Mouse (Mus musculus) CH12.LX (cell line): ENCODE measurements around the gene Aspscr1.

ENCODE experiments used
- CTCF ChIP-seq, 2 experiments: IDR thresholded peaks in 1 of 2; conservative IDR thresholded peaks in 1 of 2; 2 replicates each; pipeline ENCODE4 v1.5.1; 2011 to 2012; ENCODE audit warnings: low read depth in 2 of 2, low read length in 2 of 2, improper control_type of control experiment in 1 of 2, inconsistent platforms in 1 of 2, mild to moderate bottlenecking in 1 of 2, moderate library complexity in 1 of 2
- ELF1 ChIP-seq: IDR thresholded peaks from 2 replicates; pipeline ENCODE4 v1.6.1; 2014; ENCODE audit warnings: low read depth, mild to moderate bottlenecking, inconsistent platforms, low read length, improper control_type of control experiment
- EP300 ChIP-seq: IDR thresholded peaks from 2 replicates; pipeline ENCODE4 v1.6.1; 2011; ENCODE audit warnings: low read length, improper control_type of control experiment
- HCFC1 ChIP-seq: IDR thresholded peaks from 2 replicates; pipeline ENCODE4 v1.6.1; 2012; ENCODE audit warnings: low read depth, mild to moderate bottlenecking, inconsistent platforms, low read length, improper control_type of control experiment
- MAFK ChIP-seq: IDR thresholded peaks from 2 replicates; pipeline ENCODE4 v1.6.1; 2011; ENCODE audit warnings: low read length, improper control_type of control experiment; ENCODE audit not compliant: insufficient replicate concordance
- MEF2A ChIP-seq: IDR thresholded peaks from 2 replicates; pipeline ENCODE4 v1.6.1; 2014; ENCODE audit warnings: low read depth, mild to moderate bottlenecking, inconsistent platforms, low read length, improper control_type of control experiment, borderline replicate concordance
- NELFE ChIP-seq: IDR thresholded peaks from 2 replicates; pipeline ENCODE4 v1.6.1; 2011; ENCODE audit warnings: low read depth, low read length, improper control_type of control experiment
- PAX5 ChIP-seq: IDR thresholded peaks from 2 replicates; pipeline ENCODE4 v1.6.1; 2012; ENCODE audit warnings: low read length, inconsistent platforms, mixed read lengths
- POLR2A ChIP-seq: IDR thresholded peaks from 2 replicates; pipeline ENCODE4 v1.6.1; 2011; ENCODE audit warnings: low read depth, mild to moderate bottlenecking, improper control_type of control experiment, low read length
- SMC3 ChIP-seq: IDR thresholded peaks from 2 replicates; pipeline ENCODE4 v1.6.1; 2011; ENCODE audit warnings: low read depth, low read length, improper control_type of control experiment
- UBTF ChIP-seq: IDR thresholded peaks from 2 replicates; pipeline ENCODE4 v1.6.1; 2012; ENCODE audit warnings: low read depth, mild to moderate bottlenecking, inconsistent platforms, low read length, improper control_type of control experiment, moderate library complexity
- USF1 ChIP-seq: IDR thresholded peaks from 2 replicates; pipeline ENCODE4 v1.6.1; 2014; ENCODE audit warnings: low read depth, mild to moderate bottlenecking, inconsistent platforms, low read length, improper control_type of control experiment
- ZMIZ1 ChIP-seq: IDR thresholded peaks from 2 replicates; pipeline ENCODE4 v1.6.1; 2012; ENCODE audit warnings: low read depth, mild to moderate bottlenecking, inconsistent platforms, low read length, improper control_type of control experiment

DNA sequence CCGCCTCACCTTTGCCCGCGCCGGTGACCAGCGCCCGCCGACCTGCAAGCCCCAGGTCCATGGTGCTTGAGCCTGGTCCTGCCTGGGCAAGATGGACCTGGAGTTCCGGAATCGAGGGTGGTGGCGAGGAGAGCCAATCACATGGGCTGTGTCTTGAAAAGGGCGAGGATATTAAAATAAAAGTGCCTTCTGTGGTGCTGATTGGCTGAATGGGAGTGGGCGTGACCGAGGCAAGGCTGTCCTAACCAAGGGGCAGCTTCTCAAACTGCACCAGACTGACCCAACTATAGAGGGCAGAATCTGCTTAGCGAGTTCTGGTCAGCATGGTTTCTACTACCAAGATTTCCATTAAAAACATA, 54.4 kb downstream of the Aspscr1 start, which contains the start of gene Dcxr:
- TF ChIP-seq POLR2A (peak; percentile 85), MEF2A (no peak; the same call in 1 of the 2 replicates), CTCF (conservative IDR thresholded peaks at IDR 0.05 in 1 of 2, IDR thresholded peaks at IDR 0.05 in 1 of 2; ENCODE audit: low read depth in 2 of 2, low read length in 2 of 2) (peak in 1 of 2 experiments; percentile 78; a peak in 2 of 4 replicates), HCFC1 (peak; percentile 41; the same call in 1 of the 2 replicates), SMC3 (peak; percentile 54), ELF1 (peak; percentile 92), USF1 (peak; percentile 53), EP300 (no peak), MAFK (no peak), NELFE (peak; percentile 61; the same call in 1 of the 2 replicates), UBTF (no peak), ZMIZ1 (peak; percentile 76), PAX5 (no peak)
